Mouse (Mus musculus): ENCODE results near the gene Tbca.

The Tbca gene

DNA sequence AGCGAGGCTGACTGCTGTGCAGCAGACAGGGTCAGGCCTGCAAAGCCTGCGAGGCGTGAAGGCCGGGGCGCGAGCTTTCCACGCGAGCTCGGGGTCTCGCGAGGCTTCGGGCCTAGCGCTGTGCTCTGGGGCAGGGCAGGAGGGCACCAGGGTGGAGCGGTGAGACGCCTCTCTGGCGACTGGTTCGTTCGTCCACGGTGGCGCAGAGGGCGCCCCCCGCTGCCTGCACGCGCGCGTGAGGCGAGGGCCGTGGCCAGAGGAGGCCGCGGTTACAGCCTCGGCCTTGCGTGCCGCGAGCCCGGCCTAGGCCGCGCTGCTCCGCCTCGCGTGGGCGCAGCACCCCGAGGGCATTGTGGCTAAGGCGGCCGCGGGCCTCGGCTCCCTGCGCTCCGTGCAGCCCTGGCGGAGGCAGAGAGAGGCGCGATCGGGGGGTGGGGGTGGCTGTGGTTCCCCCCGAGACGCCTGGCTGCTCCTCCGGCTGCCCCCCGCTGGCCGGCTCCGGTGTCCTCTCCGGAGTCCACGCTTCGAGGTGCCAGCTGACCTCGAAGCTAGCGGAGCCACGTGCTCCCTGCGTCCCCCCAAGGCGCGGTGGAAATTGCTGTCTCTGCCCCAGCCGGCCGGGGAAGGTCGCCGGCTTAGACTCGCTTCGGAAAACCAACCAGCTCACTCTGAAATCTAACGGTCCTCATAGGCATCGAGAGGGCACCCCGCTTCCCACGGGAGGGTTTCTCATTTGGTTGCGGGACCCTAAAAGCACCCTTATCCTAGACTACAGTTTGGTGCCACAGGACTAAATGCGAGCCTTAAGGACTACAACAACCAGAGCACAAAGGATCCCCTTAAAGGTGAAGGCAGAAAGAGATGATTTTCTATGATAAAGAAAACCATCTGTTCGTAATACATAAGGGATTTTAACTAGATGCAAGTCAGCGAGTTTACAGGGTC is 96.9 kb downstream of the Tbca start:
- POLR2A ChIA-PET, result interaction anchor here in 2 of 4 experiments (0.9 to 1.2 kb wide), 6 partner anchors 8 to 17 kb away, joined by 3 to 4 read pairs (median 3); partner anchors contain the start of gene Otp (in 2 of the 2)
- CTCF ChIA-PET, result interaction anchor here in 1 of 4 experiments (0.7 kb wide), 1 partner anchor 52 kb away, joined by 3 read pairs; no protein-coding TSS in a partner anchor
